Mouse (Mus musculus) MEL (cell line): ENCODE data around the gene Pigo.

ENCODE experiments used
- BHLHE40 ChIP-seq: IDR thresholded peaks from 2 replicates; pipeline ENCODE4 v1.6.1; 2012; ENCODE audit warnings: low read depth, mild to moderate bottlenecking, inconsistent platforms, low read length, improper control_type of control experiment, borderline replicate concordance
- HCFC1 ChIP-seq: IDR thresholded peaks from 2 replicates; pipeline ENCODE4 v1.6.1; 2012; ENCODE audit warnings: low read depth, mild to moderate bottlenecking, inconsistent platforms, low read length, improper control_type of control experiment, moderate library complexity
- MEF2A ChIP-seq: IDR thresholded peaks from 2 replicates; pipeline ENCODE4 v1.6.1; 2014; ENCODE audit warnings: low read depth, mild to moderate bottlenecking, inconsistent platforms, low read length, improper control_type of control experiment; ENCODE audit not compliant: poor library complexity, insufficient replicate concordance, severe bottlenecking; ENCODE audit errors: extremely low read depth
- MYC ChIP-seq: IDR thresholded peaks from 2 replicates; pipeline ENCODE4 v1.6.1; 2011; ENCODE audit warnings: low read depth, mild to moderate bottlenecking, low read length, improper control_type of control experiment, moderate library complexity
- NRF1 ChIP-seq: IDR thresholded peaks from 2 replicates; pipeline ENCODE4 v1.6.1; 2014; ENCODE audit warnings: low read depth, mild to moderate bottlenecking, inconsistent platforms, low read length, improper control_type of control experiment, moderate library complexity; ENCODE audit not compliant: poor library complexity, insufficient read depth, severe bottlenecking
- POLR2A ChIP-seq, 2 experiments: IDR thresholded peaks; 2 replicates each; pipeline ENCODE4 v1.6.1; 2011 to 2012; ENCODE audit warnings: low read length in 2 of 2, mild to moderate bottlenecking in 2 of 2, control low read depth in 1 of 2, improper control_type of control experiment in 1 of 2, low read depth in 1 of 2, moderate library complexity in 1 of 2; ENCODE audit not compliant: control insufficient read depth in 1 of 2, insufficient read depth in 1 of 2, poor library complexity in 1 of 2
- SIN3A ChIP-seq: IDR thresholded peaks from 2 replicates; pipeline ENCODE4 v1.6.1; 2012; ENCODE audit warnings: low read length, improper control_type of control experiment, inconsistent platforms
- ZMIZ1 ChIP-seq: IDR thresholded peaks from 2 replicates; pipeline ENCODE4 v1.6.1; 2012; ENCODE audit warnings: low read depth, mild to moderate bottlenecking, inconsistent platforms, low read length, improper control_type of control experiment, moderate library complexity

GRCm38 (mm10) chr4:43043644-43044357, 18.2 kb upstream of the Pigo start:
- TF ChIP-seq ZMIZ1 (no peak), SIN3A (peak; percentile 53; the same call in 1 of the 2 replicates), HCFC1 (peak; percentile 45), BHLHE40 (no peak), MYC (no peak), NRF1 (no peak), POLR2A (IDR thresholded peaks at IDR 0.05; ENCODE audit: control insufficient read depth in 1 of 2, insufficient read depth in 1 of 2, low read depth in 1 of 2, low read length in 2 of 2, poor library complexity in 1 of 2) (no peak), MEF2A (no peak)
